Mouse (Mus musculus) cerebral cortex, adult 2 months (tissue): ENCODE data around the gene Runx2.

ENCODE experiments used
- WGBS: fragments of 180-500 bp; shearing (Covaris S2); methylation state at CpG from one replicate; pipeline ENCODE4 v1.1.7; 2018; 5-methylcytosine and 5-hydroxymethylcytosine counted together

Runx2 gene

GRCm38 (mm10) chr17:44768522-44768921 lies 46.1 kb downstream of the Runx2 start:
- WGBS, result 73% methylated on average over 5 of the region's 5 CpGs

GRCm38 (mm10) chr17:44767375-44767774 lies 47.2 kb downstream of the Runx2 start:
- 60% methylated on average over 1 of the region's 1 CpGs for WGBS

GRCm38 (mm10) chr17:44766975-44767374 lies 47.6 kb downstream of the Runx2 start:
- 73% methylated on average over 2 of the region's 2 CpGs for WGBS

- 90% methylated on average over 11 of the region's 11 CpGs for WGBS
Measured at GRCm38 (mm10) chr17:44766318-44766717, 48.3 kb downstream of the Runx2 start.

- 89% methylated on average over 8 of the region's 8 CpGs for WGBS
Measured at GRCm38 (mm10) chr17:44745378-44745777, 69.2 kb downstream of the Runx2 start.

- WGBS, result 58% methylated on average over 3 of the region's 3 CpGs
Measured at GRCm38 (mm10) chr17:44743780-44744179, 70.8 kb downstream of the Runx2 start.

GRCm38 (mm10) chr17:44742246-44742645 lies 72.4 kb downstream of the Runx2 start:
- 90% methylated on average over 9 of the region's 9 CpGs for WGBS

GRCm38 (mm10) chr17:44738121-44738637 lies 76.4 kb downstream of the Runx2 start:
- WGBS, result 11% methylated on average over 22 of the region's 22 CpGs

- WGBS, result 2% methylated on average over 33 of the region's 33 CpGs
Measured at GRCm38 (mm10) chr17:44737275-44738120, 77.1 kb downstream of the Runx2 start.

- WGBS, result under 1% methylated on average over 71 of the region's 73 CpGs
Measured at GRCm38 (mm10) chr17:44735991-44736561, 78.5 kb downstream of the Runx2 start.

- WGBS, result 1% methylated on average over 60 of the region's 64 CpGs
Measured at GRCm38 (mm10) chr17:44735223-44735990, 79.2 kb downstream of the Runx2 start.

- WGBS, result 1% methylated on average over 48 of the region's 48 CpGs
Measured at GRCm38 (mm10) chr17:44734501-44735222, 79.9 kb downstream of the Runx2 start.

- 21% methylated on average over 23 of the region's 23 CpGs for WGBS
Measured at GRCm38 (mm10) chr17:44733544-44734310, 80.9 kb downstream of the Runx2 start.

- WGBS, result 41% methylated on average over 2 of the region's 2 CpGs
Measured at GRCm38 (mm10) chr17:44728464-44728863, 86.1 kb downstream of the Runx2 start.

GRCm38 (mm10) chr17:44724805-44725480 lies 89.7 kb downstream of the Runx2 start:
- WGBS, result 89% methylated on average over 16 of the region's 16 CpGs

- 94% methylated on average over 11 of the region's 11 CpGs for WGBS
Measured at GRCm38 (mm10) chr17:44724255-44724654, 90.3 kb downstream of the Runx2 start.

- 61% methylated on average over 8 of the region's 8 CpGs for WGBS
Measured at GRCm38 (mm10) chr17:44722103-44722792, 92.3 kb downstream of the Runx2 start.

GRCm38 (mm10) chr17:44718591-44718990 lies 96.0 kb downstream of the Runx2 start:
- 75% methylated on average over 6 of the region's 6 CpGs for WGBS

GRCm38 (mm10) chr17:44718036-44718435 lies 96.6 kb downstream of the Runx2 start:
- WGBS, result 43% methylated on average over 6 of the region's 6 CpGs

- WGBS, result 84% methylated on average over 4 of the region's 4 CpGs
Measured at GRCm38 (mm10) chr17:44714116-44714515, 100.5 kb downstream of the Runx2 start.
